Mouse (Mus musculus) layer of hippocampus, postnatal 36 days (tissue): ENCODE measurements around the gene Gm3264. TPM values are rescaled to one million over a fixed set of nuclear protein-coding genes. Genes with fewer than 3 reads are reported as not detected.
"Not testable (repeated sequence)": the region's sequence is repeated elsewhere in the genome, so short reads cannot be mapped to it uniquely, and the experiment has no call there.

ENCODE experiments used
- DNase-seq, 2 experiments: peaks; one replicate each; pipeline ENCODE4 v3.0.0; 2022
- total RNA-seq, 2 experiments: library from RNA; stranded (reverse); gene quantifications; 2 replicates each; pipeline ENCODE4 v1.2.3; 2021

Gene Gm3264
- 10 to 100 TPM in 1 of 2 experiments, 1 to 10 TPM in 1; 8.9 to 13.8 TPM for total RNA-seq

DNA sequence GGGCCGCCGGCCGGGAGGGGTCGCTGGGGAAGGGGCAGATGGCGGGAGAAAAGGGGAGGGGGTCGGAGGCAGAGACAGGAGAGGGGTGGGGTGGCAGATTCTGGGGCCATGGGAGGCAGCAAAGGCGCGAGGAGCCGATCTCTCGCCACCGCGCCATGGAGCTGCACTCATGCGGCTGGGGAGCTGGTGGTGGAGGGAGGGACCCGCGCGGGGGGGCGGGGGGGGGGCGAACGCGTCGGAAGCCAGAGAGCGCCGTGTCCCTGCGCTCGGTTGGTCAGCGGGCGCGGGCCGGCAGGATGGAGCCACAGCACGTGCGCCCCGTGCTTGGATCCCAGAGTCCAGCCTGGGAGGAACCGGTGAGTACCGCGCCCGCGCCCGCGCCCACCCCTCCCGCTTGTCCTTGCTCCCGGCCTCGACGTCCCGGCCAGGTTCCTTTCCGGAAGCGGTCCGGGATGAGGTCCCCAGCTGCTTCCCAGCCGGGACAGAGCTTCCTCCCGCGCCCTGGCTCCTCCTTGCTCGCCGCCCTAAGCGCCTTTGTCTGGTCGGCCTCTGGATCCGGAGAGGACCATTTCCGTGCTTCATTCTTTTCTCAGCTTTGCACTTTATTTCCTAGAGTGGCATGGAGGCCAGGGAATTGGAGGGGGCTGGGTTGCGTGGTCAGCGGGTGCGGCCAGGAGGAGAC is at the start of gene Gm3264:
Gene Gm3264 (plus strand): TSS at position 278 of the 682 bp plus-strand sequence.
- peak in 1 of 2 experiments; percentile 4 for DNase-seq

DNA sequence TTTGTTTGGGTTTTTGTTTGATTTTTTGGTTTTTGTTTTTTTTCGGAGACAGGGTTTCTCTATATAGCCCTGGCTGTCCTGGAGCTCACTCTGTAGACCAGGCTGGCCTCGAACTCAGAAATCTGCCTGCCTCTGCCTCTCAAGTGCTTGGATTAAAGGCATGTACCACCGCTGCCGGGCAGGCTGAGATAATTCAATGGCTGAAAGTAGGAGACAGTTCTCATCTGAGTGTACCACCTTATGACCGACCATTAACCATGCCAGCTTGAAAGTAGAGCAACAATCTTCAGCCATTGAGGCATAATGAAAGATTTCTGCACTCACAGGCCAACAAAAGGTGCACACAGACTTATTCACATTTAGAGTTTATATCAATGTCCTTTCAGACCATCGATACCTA is 49.0 kb upstream of the Gm3264 start:
- not testable (repeated sequence) for DNase-seq

DNA sequence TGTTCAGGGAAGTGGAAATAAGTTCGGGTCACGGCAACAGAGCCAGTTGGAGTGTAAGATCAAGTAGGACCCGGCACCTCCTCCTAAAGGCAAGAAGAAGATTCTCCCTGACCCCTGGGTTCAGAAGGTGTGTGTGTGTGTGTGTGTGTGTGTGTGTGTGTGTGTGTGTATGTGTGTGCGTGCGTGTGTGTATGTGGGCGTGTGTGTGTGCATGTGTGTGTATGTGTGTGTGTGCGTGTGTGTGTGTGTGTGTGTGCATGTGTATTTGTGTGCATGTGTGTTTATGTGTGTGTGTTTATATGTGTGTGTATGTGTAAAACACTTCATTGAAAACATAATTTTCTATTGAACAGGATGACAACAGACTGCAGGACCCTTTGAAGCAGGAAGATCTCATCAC is 33.4 kb upstream of the Gm3264 start:
- not testable (repeated sequence) for DNase-seq

DNA sequence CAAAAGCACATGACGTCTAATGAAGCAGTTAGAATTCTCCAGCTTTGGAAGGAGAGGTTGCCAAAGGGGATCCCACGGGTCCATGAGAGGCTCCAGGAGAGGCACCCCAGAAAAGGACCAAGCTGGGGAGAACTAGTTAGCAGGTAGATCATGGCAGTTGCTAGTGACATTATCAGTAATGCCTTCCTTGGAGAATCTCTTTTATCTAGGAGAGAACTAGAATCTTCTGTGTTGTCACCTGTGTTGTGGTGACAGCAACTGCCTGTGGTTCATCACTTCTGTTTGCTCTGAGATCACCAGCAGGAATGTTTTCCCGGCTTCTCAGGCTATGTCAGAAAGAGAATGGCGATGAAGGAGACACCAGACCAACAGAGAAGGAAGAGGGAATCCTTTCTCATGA is 17.6 kb upstream of the Gm3264 start, which contains the start of gene Gm3269:
Gene Gm3269 (plus strand): TSS at position 301 of the 400 bp plus-strand sequence.
- DNase-seq, result not testable (repeated sequence)

DNA sequence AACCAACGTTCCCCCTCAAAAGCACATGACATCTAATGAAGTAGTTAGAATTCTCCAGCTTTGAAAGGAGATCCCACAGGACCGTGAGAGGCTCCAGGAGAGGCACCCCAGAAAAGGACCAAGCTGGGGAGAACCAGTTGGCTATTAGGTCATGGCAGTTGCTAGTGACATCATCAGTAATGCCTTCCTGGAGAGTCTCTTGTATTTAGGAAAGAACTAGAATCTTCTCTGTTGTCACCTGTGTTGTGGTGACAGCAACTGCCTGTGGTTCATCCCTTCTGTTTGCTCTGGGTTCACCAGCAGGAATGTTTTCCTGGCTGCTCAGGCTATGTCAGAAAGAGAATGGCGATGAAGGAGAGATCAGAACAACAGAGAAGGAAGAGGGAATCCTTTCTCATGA is 36.7 kb downstream of the Gm3264 start, which contains the start of gene Gm3278:
Gene Gm3278 (plus strand): TSS at position 301 of the 400 bp plus-strand sequence.
- DNase-seq, result not testable (repeated sequence)

Other genes starting within 250 kb of the Gm3264 start
- gene Gm8159, start 223.2 kb upstream of the Gm3264 start, total RNA-seq, result under 1 TPM in 1 of 2 experiments, not detected in 1; 0.50 TPM
- gene Gm3239, start 191.4 kb upstream of the Gm3264 start, total RNA-seq, result not detected
- gene Gm7876, start 146.3 kb upstream of the Gm3264 start, total RNA-seq, result not detected
- gene Gm3252, start 128.8 kb upstream of the Gm3264 start, total RNA-seq, result under 1 TPM in 1 of 2 experiments, not detected in 1; 0.20 TPM
- not detected for gene Gm9602, start 79.2 kb upstream of the Gm3264 start, total RNA-seq
- not detected for gene Gm3269, start 17.5 kb upstream of the Gm3264 start, total RNA-seq
- gene Gm3278, start 36.8 kb downstream of the Gm3264 start, total RNA-seq, result not detected
- not detected for gene Gm8297, start 128.4 kb downstream of the Gm3264 start, total RNA-seq
- under 1 TPM in 1 of 2 experiments, not detected in 1; 0.82 TPM for gene Gm3298, start 160.3 kb downstream of the Gm3264 start, total RNA-seq
- not detected for gene 4930555G01Rik, start 195.1 kb downstream of the Gm3264 start, total RNA-seq
- 1 to 10 TPM; 1.1 to 1.3 TPM for gene Gm8281, start 215.5 kb downstream of the Gm3264 start, total RNA-seq